Mouse (Mus musculus): Measurements from ENCODE around the gene Spats2.

DNA sequence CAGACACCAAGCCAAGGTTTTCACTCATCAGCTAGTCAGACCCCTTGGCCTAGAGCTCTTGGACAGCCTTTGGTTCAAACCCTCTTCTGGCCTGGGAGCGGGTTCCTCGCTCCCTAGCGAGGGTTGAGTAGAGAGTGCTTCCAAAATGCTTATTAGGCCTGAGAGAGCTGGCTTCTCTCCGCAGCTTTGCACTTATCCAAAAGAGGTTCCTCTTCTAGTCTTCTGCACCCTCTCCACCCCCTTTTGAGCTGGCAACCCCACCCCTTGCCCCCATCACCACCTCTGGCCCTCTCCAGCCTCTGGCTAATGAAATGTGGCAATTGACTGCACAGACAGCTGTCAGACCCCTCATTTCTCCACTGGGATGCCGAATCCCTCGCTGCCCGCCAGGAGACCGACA lies 32.8 kb upstream of the Spats2 start, which contains the start of gene Dnajc22:
- no peak for TF ChIP-seq CTCF (IDR thresholded peaks at IDR 0.05; ENCODE audit: low read depth)
- TF ChIP-seq EP300 (optimal IDR thresholded peaks at IDR 0.05): no peak
